Mouse (Mus musculus) limb, embryonic 10.5 days (tissue): ENCODE results near the gene Itpripl2. TPM values are rescaled to one million over a fixed set of nuclear protein-coding genes. Genes with fewer than 3 reads are reported as not detected.
A peak's percentile ranks its signal among the peaks of the same experiment; 100 is the strongest.

Experiments
- DNase-seq: peaks from one replicate; pipeline ENCODE4 v3.0.0-alpha.2; 2017; ENCODE audit warnings: low spot score
- H3K27ac ChIP-seq: fragments of 300-500 bp; sonication (generic); 2 replicates; pipeline ENCODE4 v1.5.1; 2016; ENCODE audit warnings: mild to moderate bottlenecking
- H3K27me3 ChIP-seq: fragments of 300-500 bp; sonication (generic); 2 replicates; pipeline ENCODE4 v1.6.1; 2016; ENCODE audit warnings: low read depth, mild to moderate bottlenecking; ENCODE audit not compliant: poor library complexity, severe bottlenecking
- H3K36me3 ChIP-seq: fragments of 300-500 bp; sonication (generic); 2 replicates; pipeline ENCODE4 v1.6.1; 2016; ENCODE audit warnings: mild to moderate bottlenecking, moderate library complexity
- H3K4me1 ChIP-seq: fragments of 300-500 bp; sonication (generic); 2 replicates; pipeline ENCODE4 v1.6.1; 2016
- H3K4me3 ChIP-seq: fragments of 300-500 bp; sonication (generic); 2 replicates; pipeline ENCODE4 v1.5.1; 2016; ENCODE audit warnings: mild to moderate bottlenecking, moderate library complexity
- H3K9me3 ChIP-seq: fragments of 300-500 bp; sonication (generic); replicated peaks from 2 replicates; pipeline ENCODE4 v1.6.1; 2016; ENCODE audit warnings: mild to moderate bottlenecking
- WGBS: fragments of 180-500 bp; shearing (Covaris S2); methylation state at CpG from one replicate; pipeline ENCODE4 v1.1.7; 2016; 5-methylcytosine and 5-hydroxymethylcytosine counted together
- polyA plus RNA-seq: library from polyadenylated mRNA; unstranded; fragments of >200 nt; fragmentation: Nextera tagmentation; extraction: Ambion mirVana; gene quantifications from 2 replicates; pipeline ENCODE4 v1.2.1, GENCODE M21; 2016

Itpripl2 gene
- polyA plus RNA-seq, 1 experiment from 2014 or later, result 1.8 TPM

GRCm38 (mm10) chr7:118448134-118448967, 43.4 kb downstream of the Itpripl2 start, which contains the start of gene Syt17:
Syt17 (minus strand) TSS chr7:118448222.
- peak within 1 kb of the TSS; percentile 73 for H3K27ac ChIP-seq

DNA sequence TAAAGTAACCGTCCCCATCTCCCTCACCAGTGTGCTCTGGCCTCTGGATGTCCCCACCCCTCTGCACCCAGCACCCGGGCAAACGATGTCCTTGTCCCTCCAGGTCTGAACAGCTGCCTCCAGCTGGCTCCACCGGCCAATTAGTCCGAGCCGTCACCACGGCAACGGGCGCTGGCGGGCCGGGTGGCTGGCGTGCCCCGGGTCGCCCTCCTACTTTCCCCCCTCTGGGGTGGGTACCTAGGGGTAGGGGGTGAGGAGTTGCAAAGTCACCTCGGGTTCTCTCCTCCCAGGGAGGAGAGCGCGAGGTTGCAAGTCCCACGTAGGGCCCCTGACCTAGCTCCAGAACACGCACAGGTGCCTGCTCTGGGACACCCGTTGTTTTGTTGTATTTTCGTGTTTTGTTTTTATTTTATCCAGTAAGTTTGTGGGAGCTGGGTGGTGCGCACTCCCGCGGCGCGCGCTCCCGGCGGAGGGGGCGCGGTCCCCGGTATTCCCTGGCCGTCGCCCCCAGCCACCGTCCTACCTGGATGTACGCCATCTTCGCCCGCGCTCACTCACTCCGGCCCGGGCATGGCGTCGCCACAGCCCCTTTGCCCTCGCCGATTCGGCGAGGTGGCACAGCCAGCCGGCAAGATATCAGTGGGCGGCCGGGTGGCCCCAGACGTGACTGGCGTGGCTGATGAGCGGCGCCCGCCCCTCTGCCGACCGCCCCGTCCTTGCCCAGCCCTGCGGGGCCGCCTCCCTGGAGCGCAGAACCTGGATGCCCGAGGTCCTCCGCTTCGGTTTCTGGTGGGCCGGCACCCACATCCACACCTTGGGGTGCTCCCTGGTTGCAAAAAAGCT, 44.3 kb downstream of the Itpripl2 start:
- Histone ChIP-seq H3K27ac (peak overlapping the region; percentile 73), H3K9me3 (no peaks in the 10 kb centered on the region), H3K36me3 (no peaks in the 10 kb centered on the region), H3K27me3 (peaks cover 67% of the 10 kb centered on the region), H3K4me1 (peaks cover 41% of the 10 kb centered on the region), H3K4me3 (peak overlapping the region; percentile 73)
- DNase-seq, result peak; percentile 80
- WGBS, result under 1% methylated on average over 65 of the region's 65 CpGs

More at GRCm38 (mm10) chr7:118448134-118448967, 43.4 kb downstream of the Itpripl2 start, which contains the start of gene Syt17:
- Histone ChIP-seq H3K4me1 (peaks cover 33% of the 10 kb centered on the region), H3K4me3 (peak within 1 kb of the TSS; percentile 73), H3K36me3 (no peaks in the 10 kb centered on the region), H3K9me3 (no peaks in the 10 kb centered on the region), H3K27me3 (peaks cover 59% of the 10 kb centered on the region)
- WGBS, result under 1% methylated on average over 58 of the region's 58 CpGs
- DNase-seq, result peak; percentile 87

DNA sequence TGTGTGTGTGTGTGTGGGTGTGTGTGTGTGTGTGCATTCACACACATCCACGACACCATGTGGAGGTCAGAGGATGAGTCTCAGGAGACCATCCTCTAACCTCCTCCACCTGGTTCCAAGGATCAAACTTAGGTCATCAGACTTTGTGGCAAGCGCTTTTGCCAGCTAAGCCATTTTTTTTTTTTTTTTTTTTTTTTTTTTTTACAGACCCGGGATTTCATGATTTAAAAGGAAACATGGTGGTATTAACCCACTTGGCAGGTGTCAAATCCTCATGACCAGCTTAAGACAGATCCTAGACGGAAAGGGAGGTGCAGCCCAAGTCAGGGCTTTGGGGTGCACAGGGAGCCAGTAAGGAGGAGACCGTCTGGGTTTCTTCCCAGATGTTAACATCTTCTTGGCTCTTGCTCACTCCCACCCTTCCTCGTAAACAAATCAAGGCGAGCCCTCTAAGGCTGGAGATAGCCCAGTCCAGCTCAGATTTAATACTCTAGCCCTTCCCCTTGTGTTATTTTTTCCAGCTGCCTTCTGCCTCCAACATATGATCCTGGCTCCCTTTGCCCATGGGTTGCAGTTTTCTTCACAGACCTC, 47.8 kb downstream of the Itpripl2 start:
- Histone ChIP-seq H3K9me3 (no peaks in the 10 kb centered on the region), H3K36me3 (no peaks in the 10 kb centered on the region), H3K4me3 (no peak overlapping the region), H3K27ac (no peak overlapping the region), H3K27me3 (peaks cover 68% of the 10 kb centered on the region), H3K4me1 (peaks cover 38% of the 10 kb centered on the region)
- DNase-seq, result no peak
- WGBS, result 45% methylated on average over 7 of the region's 7 CpGs

DNA sequence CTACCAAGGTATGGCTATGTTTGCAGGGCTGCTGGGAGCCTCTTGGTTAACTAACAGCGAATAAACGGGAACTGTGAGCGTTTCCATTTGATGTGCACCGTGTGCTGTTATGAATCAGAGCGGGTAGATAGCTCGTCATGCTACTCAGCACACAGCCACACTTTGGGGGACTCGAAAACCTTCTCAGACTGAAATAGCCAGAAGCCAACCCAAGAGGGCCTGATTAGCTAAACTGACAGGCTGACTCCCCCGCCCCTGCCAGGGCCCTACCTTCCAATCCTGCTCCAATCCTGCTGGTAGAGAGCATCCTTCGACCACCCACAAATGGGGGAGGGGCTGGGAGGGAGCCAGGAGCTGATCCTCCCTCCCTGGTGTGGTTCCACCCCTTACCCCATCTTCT, 48.4 kb downstream of the Itpripl2 start:
- 5% methylated on average over 9 of the region's 9 CpGs for WGBS
- Histone ChIP-seq H3K9me3 (no peaks in the 10 kb centered on the region), H3K4me1 (peaks cover 33% of the 10 kb centered on the region), H3K27ac (no peak overlapping the region), H3K4me3 (no peak overlapping the region), H3K36me3 (no peaks in the 10 kb centered on the region), H3K27me3 (peaks cover 66% of the 10 kb centered on the region)
- DNase-seq, result peak; percentile 37

- no peak overlapping the region for H3K4me3 ChIP-seq
- no peaks in the 10 kb centered on the region for H3K36me3 ChIP-seq
- no peaks in the 10 kb centered on the region for H3K9me3 ChIP-seq
- H3K4me1 ChIP-seq, result peaks cover 15% of the 10 kb centered on the region
- no peak overlapping the region for H3K27ac ChIP-seq
- H3K27me3 ChIP-seq, result peaks cover 47% of the 10 kb centered on the region
- 84% methylated on average over 6 of the region's 6 CpGs for WGBS
- no peak for DNase-seq
Observed at GRCm38 (mm10) chr7:118441535-118441934, 50.2 kb downstream of the Itpripl2 start.

- peaks cover 7% of the 10 kb centered on the region; the same call in 1 of the 2 replicates for H3K27me3 ChIP-seq
- 0 out of 2 replicates have a peak, but pooled peaks cover 4% of the 10 kb centered on the region for H3K4me1 ChIP-seq
- H3K36me3 ChIP-seq, result no peaks in the 10 kb centered on the region
- no peak overlapping the region for H3K27ac ChIP-seq
- no peak overlapping the region for H3K4me3 ChIP-seq
- peak; percentile 61 for DNase-seq
- 52% methylated on average over 7 of the region's 7 CpGs for WGBS
- no peaks in the 10 kb centered on the region for H3K9me3 ChIP-seq
Observed at GRCm38 (mm10) chr7:118437101-118437802, 54.5 kb downstream of the Itpripl2 start.

Other genes starting within 250 kb of the Itpripl2 start
- 18.0 and 21.8 TPM in 2 replicates for gene Smg1, start 248.3 kb downstream of the Itpripl2 start, polyA plus RNA-seq
- 1.2 and 1.3 TPM in 2 replicates for gene Syt17, start 43.8 kb downstream of the Itpripl2 start, polyA plus RNA-seq
- 131 and 134 TPM in 2 replicates for gene Coq7, start 41.4 kb upstream of the Itpripl2 start, polyA plus RNA-seq
- gene Tmc7, start 92.8 kb upstream of the Itpripl2 start, polyA plus RNA-seq, result 4.6 and 4.7 TPM in 2 replicates
- not detected in 2 replicates for gene Tmc5, start 105.3 kb upstream of the Itpripl2 start, polyA plus RNA-seq
- 62.8 and 64.9 TPM in 2 replicates for gene Gde1, start 213.8 kb upstream of the Itpripl2 start, polyA plus RNA-seq
- 27.8 and 35.1 TPM in 2 replicates for gene Ccp110, start 220.6 kb upstream of the Itpripl2 start, polyA plus RNA-seq
- 58.5 and 60.2 TPM in 2 replicates for gene Vps35l, start 248.3 kb upstream of the Itpripl2 start, polyA plus RNA-seq